Mouse (Mus musculus) midbrain, postnatal 0 days (tissue): ENCODE data around the gene Rpl34. TPM values are rescaled to one million over a fixed set of nuclear protein-coding genes. Genes with fewer than 3 reads are reported as not detected.
A peak's percentile ranks its signal among the peaks of the same experiment; 100 is the strongest.

Experiments used
- ATAC-seq: fragments of 200-750 bp; cut with Nextera tagmentation; 2 replicates; pipeline ENCODE4 v1.8.0; 2017; ENCODE audit warnings: moderate number of reproducible peaks, mild to moderate bottlenecking, moderate TSS enrichment, moderate library complexity; ENCODE audit not compliant: low FRiP score
- DNase-seq: peaks from one replicate; pipeline ENCODE4 v3.0.0-alpha.2; 2015; ENCODE audit warnings: low spot score
- H3K27ac ChIP-seq: fragments of 300-500 bp; sonication (generic); 2 replicates; pipeline ENCODE4 v1.5.1; 2014; ENCODE audit warnings: low read depth, mild to moderate bottlenecking, low read length, mixed read lengths
- H3K27me3 ChIP-seq: fragments of 300-500 bp; sonication (generic); 2 replicates; pipeline ENCODE4 v1.6.1; 2014; ENCODE audit warnings: low read length, control low read depth, mixed read lengths; ENCODE audit not compliant: insufficient read depth
- H3K36me3 ChIP-seq: fragments of 300-500 bp; sonication (generic); 2 replicates; pipeline ENCODE4 v1.6.1; 2014; ENCODE audit warnings: low read length, control low read depth, mixed read lengths; ENCODE audit not compliant: insufficient read depth
- H3K4me1 ChIP-seq: fragments of 300-500 bp; sonication (generic); 2 replicates; pipeline ENCODE4 v1.6.1; 2014; ENCODE audit warnings: mild to moderate bottlenecking, control low read depth, antibody characterized with exemption, low read length, mixed read lengths; ENCODE audit not compliant: insufficient read depth
- H3K4me2 ChIP-seq: fragments of 300-500 bp; sonication (generic); 2 replicates; pipeline ENCODE4 v1.6.1; 2014; ENCODE audit warnings: low read depth, mild to moderate bottlenecking, low read length, mixed read lengths; ENCODE audit not compliant: poor library complexity, severe bottlenecking
- H3K4me3 ChIP-seq: fragments of 300-500 bp; sonication (generic); 2 replicates; pipeline ENCODE4 v1.5.1; 2014; ENCODE audit warnings: low read depth, mild to moderate bottlenecking, low read length, moderate library complexity
- H3K9ac ChIP-seq: fragments of 300-500 bp; sonication (generic); replicated peaks from 2 replicates; pipeline ENCODE4 v1.6.1; 2014; ENCODE audit warnings: mild to moderate bottlenecking, low read length, moderate library complexity, mixed read lengths; ENCODE audit not compliant: poor library complexity, severe bottlenecking
- H3K9me3 ChIP-seq: fragments of 300-500 bp; sonication (generic); 2 replicates; pipeline ENCODE4 v1.6.1; 2016; ENCODE audit warnings: low read length, control low read depth
- CTCF ChIP-seq: IDR thresholded peaks from 2 replicates; pipeline ENCODE4 v1.5.1; 2016; ENCODE audit warnings: antibody characterized with exemption, mild to moderate bottlenecking
- WGBS: fragments of 180-500 bp; shearing (Covaris S2); extraction: QIAGEN DNeasy Blood & Tissue Kit; methylation state at CpG from one replicate; pipeline ENCODE4 v1.1.7; 2014; 5-methylcytosine and 5-hydroxymethylcytosine counted together
- polyA plus RNA-seq: library from polyadenylated mRNA; unstranded; fragments of >200 nt; fragmentation: Nextera tagmentation; extraction: Ambion mirVana; gene quantifications from 2 replicates; pipeline ENCODE4 v1.2.1, GENCODE M21; 2015
- total RNA-seq: library from RNA; depleted of rRNA; stranded (reverse); fragments of >200 nt; gene quantifications from 2 replicates; pipeline ENCODE4 v1.2.3, GENCODE M21; 2014

The Rpl34 gene
- total and polyA plus RNA-seq, 2 experiments from 2014 or later, result 411 to 496 TPM

DNA sequence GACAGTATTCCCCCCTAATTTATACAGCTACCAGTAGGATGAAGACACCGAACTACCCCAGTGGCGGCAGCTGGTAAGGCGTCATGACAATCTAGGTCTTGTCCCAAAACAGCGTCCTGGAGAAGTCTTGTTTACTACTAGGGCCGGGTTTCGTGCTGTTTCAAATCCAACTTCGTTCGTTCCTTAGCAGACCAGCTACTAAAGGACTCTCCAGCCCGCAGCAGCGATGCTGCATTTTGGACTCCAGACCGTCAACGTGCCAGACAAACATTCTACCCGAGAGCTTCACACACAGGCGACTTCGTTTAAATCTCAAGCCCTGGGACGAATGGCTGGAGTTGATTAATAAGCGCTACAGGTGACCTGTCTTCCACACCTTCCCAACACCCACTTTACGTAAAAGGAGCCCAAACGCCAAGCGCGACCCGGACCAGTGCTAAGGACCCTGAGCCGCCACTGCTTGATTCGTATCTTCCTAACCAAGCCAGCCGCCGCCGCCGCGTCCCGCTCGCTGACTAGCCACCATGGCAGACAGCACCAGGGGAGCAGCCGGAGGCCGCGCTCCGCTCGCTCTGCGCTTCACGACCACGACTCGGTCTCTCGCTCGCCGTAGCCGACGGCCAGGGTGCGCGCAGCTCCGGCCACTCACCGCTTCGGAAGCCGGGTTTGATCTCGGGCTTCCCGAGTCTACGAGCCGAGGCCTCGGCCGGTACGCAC is 568 bp downstream of the Rpl34 start:
- H3K4me1 ChIP-seq, result 0 out of 2 replicates have a peak, but pooled peaks cover 3% of the 10 kb centered on the region
- H3K9ac ChIP-seq, result peak overlapping the region; percentile 90
- peak overlapping the region; percentile 87 for H3K27ac ChIP-seq
- no peaks in the 10 kb centered on the region for H3K9me3 ChIP-seq
- H3K4me3 ChIP-seq, result peak overlapping the region; percentile 75
- DNase-seq, result peak; percentile 72
- H3K36me3 ChIP-seq, result peaks cover 25% of the 10 kb centered on the region
- TF ChIP-seq CTCF, result peak; percentile 62
- H3K4me2 ChIP-seq, result peak overlapping the region; percentile 69
- H3K27me3 ChIP-seq, result no peaks in the 10 kb centered on the region
- under 1% methylated on average over 50 of the region's 58 CpGs for WGBS
- ATAC-seq, result peak; percentile 83

DNA sequence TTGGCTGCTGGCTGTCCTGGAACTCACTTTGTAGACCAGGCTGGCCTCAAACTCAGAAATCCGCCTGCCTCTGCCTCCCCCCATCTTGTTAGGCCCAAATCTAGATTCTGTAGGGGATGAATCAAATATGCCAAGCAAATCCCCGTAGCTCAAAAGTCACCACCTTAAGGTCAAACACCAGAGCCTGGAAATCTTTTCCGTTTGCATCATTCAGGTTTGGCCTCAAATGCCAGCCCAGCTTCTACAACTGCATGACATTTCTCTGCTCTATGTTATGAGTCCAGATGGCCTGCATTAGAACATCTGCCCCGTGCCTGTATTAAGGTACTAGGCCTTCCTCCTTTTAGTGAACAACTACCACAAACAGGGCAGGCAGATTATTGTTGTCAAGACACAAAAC is 2.5 kb downstream of the Rpl34 start:
- WGBS, result 88% methylated on average over 4 of the region's 4 CpGs
- 0 out of 2 replicates have a peak, but pooled peaks cover 3% of the 10 kb centered on the region for H3K4me1 ChIP-seq
- no peaks in the 10 kb centered on the region for H3K9me3 ChIP-seq
- H3K9ac ChIP-seq, result no peak overlapping the region
- H3K27ac ChIP-seq, result no peak overlapping the region
- ATAC-seq, result no peak
- no peak for DNase-seq
- H3K27me3 ChIP-seq, result no peaks in the 10 kb centered on the region
- no peak overlapping the region for H3K4me2 ChIP-seq
- no peak for TF ChIP-seq CTCF
- H3K36me3 ChIP-seq, result peaks cover 25% of the 10 kb centered on the region
- no peak overlapping the region for H3K4me3 ChIP-seq

DNA sequence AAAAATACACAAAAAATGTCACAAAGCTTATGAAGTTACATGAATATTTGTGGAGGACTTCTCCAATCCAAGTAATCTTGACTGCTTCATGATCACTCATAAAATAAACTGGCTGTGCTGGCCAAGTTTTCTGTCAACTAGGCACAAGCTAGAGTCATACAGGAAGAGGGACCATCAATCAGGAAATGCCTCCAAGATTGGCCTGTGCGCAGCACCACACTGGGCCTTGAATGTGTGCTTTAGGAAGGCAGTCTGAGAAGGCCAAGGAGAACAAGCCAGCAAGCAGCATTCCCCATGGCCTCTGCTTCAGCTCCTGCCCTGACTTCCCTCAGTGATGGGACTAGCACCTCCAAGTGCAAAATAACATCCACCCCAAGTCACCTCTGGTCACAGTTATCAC is 3.2 kb downstream of the Rpl34 start:
- no peak overlapping the region for H3K4me3 ChIP-seq
- no peak overlapping the region for H3K27ac ChIP-seq
- H3K4me1 ChIP-seq, result 0 out of 2 replicates have a peak, but pooled peaks cover 3% of the 10 kb centered on the region
- H3K36me3 ChIP-seq, result peaks cover 25% of the 10 kb centered on the region
- WGBS, result 95% methylated on average over 1 of the region's 1 CpGs
- no peaks in the 10 kb centered on the region for H3K9me3 ChIP-seq
- no peak overlapping the region for H3K9ac ChIP-seq
- ATAC-seq, result no peak
- no peak for TF ChIP-seq CTCF
- DNase-seq, result no peak
- no peak overlapping the region for H3K4me2 ChIP-seq
- H3K27me3 ChIP-seq, result no peaks in the 10 kb centered on the region

DNA sequence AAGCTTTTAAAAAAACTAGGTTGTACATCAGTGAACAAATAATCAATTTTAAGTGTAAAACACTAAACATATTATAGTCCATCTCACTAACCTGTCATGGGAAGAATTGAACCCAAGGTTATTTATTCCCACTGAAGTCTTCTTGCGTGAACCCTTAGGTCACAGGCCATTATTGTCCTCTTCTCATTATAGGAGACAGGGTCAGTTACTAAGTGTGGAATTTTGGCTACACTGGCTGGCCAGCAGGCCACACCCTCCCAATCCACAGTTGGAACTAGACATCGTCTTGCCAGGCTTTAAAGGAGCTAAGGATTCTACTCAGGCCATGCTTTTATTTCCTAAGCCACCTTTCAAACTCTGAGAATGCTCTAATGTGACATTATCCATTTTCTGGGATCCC is 4.5 kb downstream of the Rpl34 start:
- no peak for TF ChIP-seq CTCF
- Histone ChIP-seq H3K27me3 (no peaks in the 10 kb centered on the region), H3K36me3 (peaks cover 25% of the 10 kb centered on the region), H3K9ac (no peak overlapping the region), H3K27ac (no peak overlapping the region), H3K4me2 (no peak overlapping the region), H3K9me3 (no peaks in the 10 kb centered on the region), H3K4me1 (0 out of 2 replicates have a peak, but pooled peaks cover 3% of the 10 kb centered on the region), H3K4me3 (no peak overlapping the region)
- ATAC-seq, result no peak
- DNase-seq, result no peak
- WGBS, result 78% methylated on average over 2 of the region's 2 CpGs

DNA sequence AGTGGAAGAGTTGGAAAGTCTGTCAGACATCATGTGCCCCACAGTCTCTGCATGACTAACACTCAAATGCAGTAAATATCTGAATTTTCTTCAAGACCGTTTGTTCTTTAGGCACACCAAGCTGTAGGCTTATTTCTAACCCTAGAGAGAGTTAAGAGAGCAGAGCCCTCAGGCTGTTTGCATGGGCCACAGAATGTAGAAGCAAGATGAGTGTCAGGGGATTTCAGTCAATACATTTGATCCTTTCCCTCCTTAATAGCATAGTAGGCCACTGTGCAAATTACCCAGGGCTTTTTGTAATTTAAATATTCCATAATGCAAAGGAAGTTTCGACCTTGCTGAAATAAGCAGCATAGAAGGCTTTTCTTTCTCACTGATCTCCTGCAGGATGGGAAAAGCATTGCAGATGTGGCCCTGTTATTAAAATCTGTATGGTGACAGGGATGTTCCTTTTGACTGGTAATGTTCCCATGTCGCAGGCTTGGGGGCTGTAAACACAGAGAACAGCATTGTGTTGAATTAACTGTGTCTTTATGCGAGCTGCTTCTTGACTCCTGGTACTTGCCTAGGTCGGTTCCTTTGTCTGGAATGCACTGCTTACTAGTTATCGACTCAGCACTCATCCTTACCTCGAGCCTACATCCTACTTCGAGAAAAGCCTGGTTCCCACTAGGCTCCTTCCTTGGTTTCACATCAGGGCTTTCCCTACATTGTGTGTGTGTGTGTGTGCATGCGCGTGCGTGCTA is 7.3 kb downstream of the Rpl34 start:
- H3K9ac ChIP-seq, result no peak overlapping the region
- DNase-seq, result no peak

DNA sequence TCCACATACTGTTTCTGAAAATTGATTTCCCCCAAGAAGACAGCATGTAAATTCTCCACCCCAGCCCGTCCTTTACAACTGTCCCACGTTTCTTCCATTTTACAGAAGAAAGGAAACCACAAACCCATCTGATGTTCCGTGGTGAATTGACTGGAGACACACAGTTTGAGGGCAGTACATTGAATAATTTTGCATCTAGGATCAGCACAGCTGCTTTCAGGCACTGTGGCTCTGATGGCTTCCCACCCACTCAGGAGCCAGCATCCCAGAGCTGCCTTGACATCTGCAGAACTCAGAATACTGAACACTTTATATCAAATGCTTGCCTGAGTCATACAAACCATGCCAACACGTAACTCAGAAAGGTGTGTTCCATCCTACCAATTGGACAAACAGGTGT is 10.0 kb downstream of the Rpl34 start:
- 81% methylated on average over 4 of the region's 4 CpGs for WGBS
- H3K4me1 ChIP-seq, result no peaks in the 10 kb centered on the region
- H3K27me3 ChIP-seq, result no peaks in the 10 kb centered on the region
- no peak overlapping the region for H3K27ac ChIP-seq
- ATAC-seq (no peak), DNase-seq (no peak)
- no peak for TF ChIP-seq CTCF
- no peak overlapping the region for H3K9ac ChIP-seq
- no peaks in the 10 kb centered on the region; the same call in 1 of the 2 replicates for H3K36me3 ChIP-seq
- no peaks in the 10 kb centered on the region for H3K9me3 ChIP-seq
- H3K4me3 ChIP-seq, result no peak overlapping the region
- H3K4me2 ChIP-seq, result no peak overlapping the region

More for the DNA sequence above, 7.3 kb downstream of the Rpl34 start:
- no peak overlapping the region for H3K27ac ChIP-seq
- H3K27me3 ChIP-seq, result no peaks in the 10 kb centered on the region
- H3K4me2 ChIP-seq, result no peak overlapping the region
- TF ChIP-seq CTCF, result peak; percentile 29
- H3K4me3 ChIP-seq, result no peak overlapping the region
- H3K9me3 ChIP-seq, result no peaks in the 10 kb centered on the region
- H3K36me3 ChIP-seq, result peaks cover 18% of the 10 kb centered on the region
- WGBS, result 73% methylated on average over 11 of the region's 11 CpGs
- ATAC-seq, result no peak
- H3K4me1 ChIP-seq, result no peaks in the 10 kb centered on the region
